In the genomic region with DNA sequence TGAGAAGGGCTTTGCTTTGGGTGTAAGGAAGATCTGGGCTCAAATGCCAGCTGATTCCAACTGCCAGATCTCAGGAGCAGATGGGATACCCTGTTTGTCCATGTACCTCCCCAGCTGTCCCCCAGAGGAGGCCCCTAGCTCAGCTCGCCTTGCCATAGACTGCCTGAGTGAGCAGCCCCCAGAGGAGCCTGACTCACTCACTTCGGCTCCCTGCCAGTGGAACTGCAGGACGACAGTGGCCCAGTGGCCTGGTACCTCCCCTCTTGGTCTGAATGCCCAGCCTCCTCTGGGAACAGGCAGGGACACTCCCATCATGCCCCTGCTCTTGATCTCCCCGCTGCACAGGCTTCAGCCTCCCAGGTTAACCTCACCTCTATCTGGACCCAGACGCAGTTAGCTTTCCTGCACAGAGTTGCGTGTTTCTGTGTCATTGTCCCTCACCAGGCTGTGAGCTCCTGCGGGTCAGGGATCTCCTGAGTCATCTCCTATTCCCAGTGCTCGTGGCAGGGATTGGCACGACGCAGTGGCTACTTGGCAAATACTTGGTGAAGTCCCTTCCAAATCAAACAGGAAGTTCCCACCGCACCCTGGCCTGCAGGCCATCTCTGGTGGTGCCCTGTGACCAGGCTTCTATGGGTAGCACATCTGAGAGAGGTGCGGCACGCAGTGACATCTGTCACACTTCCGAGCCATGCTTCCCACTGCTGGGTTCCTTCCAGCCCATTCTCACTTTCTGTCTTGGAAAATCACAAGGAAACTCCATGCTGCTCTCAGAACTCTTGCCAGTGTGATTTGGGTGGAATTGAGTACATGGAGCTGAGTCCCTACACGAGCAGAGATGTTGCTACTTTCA, we compare ENCODE assay signal across 16 mouse cellular contexts. TPM values are rescaled to one million over a fixed set of nuclear protein-coding genes. Genes with fewer than 3 reads are reported as not detected.
DNase-seq lines count a peak whose midpoint lies in the region; ATAC-seq lines count a peak whose summit lies in the region.
"Had no signal": no experiment of that assay in that cellular context is flagged by ENCODE, and none has a peak within 500 bp of the region (broad histone marks: within the 10 kb centered on the region; RNA-seq: fewer than 3 reads in every experiment).

No protein-coding gene starts in this region.

- WGBS in midbrain, embryonic 13.5 days = 73% methylated on average over 15 of the region's 15 CpGs
- WGBS in midbrain, embryonic 16.5 days = 67% methylated on average over 15 of the region's 15 CpGs

- H3K36me3 ChIP-seq in midbrain, embryonic 13.5 days = no peaks in the 10 kb centered on the region
- H3K36me3 ChIP-seq in midbrain, embryonic 16.5 days (ENCODE audit: control insufficient read depth, insufficient read depth, low read length) = no peaks in the 10 kb centered on the region
- H3K36me3 ChIP-seq: forebrain, embryonic 15.5 days; heart, embryonic 13.5 days had no signal

- H3K4me1 ChIP-seq in midbrain, embryonic 13.5 days (replicated peaks) = peaks cover 34% of the 10 kb centered on the region
- peaks cover 19% of the 10 kb centered on the region for H3K4me1 ChIP-seq in midbrain, embryonic 16.5 days (ENCODE audit: control insufficient read depth, insufficient read depth, low read length)
- H3K4me1 ChIP-seq: heart, embryonic 13.5 days had no signal

- H3K4me2 ChIP-seq in midbrain, embryonic 13.5 days (replicated peaks) = no peak overlapping the region
- H3K4me2 ChIP-seq in midbrain, embryonic 16.5 days (ENCODE audit: low read length) = no peak overlapping the region
- H3K4me2 ChIP-seq: forebrain, embryonic 15.5 days; heart, embryonic 13.5 days had no signal

- H3K27me3 ChIP-seq in midbrain, embryonic 13.5 days = no peaks in the 10 kb centered on the region
- no peaks in the 10 kb centered on the region for H3K27me3 ChIP-seq in midbrain, embryonic 16.5 days (ENCODE audit: control insufficient read depth, insufficient read depth, low read depth, low read length)
- H3K27me3 ChIP-seq: forebrain, embryonic 15.5 days had no signal

- no peak overlapping the region for H3K4me3 ChIP-seq in midbrain, embryonic 13.5 days (replicated peaks)
- no peak overlapping the region for H3K4me3 ChIP-seq in midbrain, embryonic 16.5 days (ENCODE audit: low read depth, low read length)
- H3K4me3 ChIP-seq: forebrain, embryonic 15.5 days; heart, embryonic 13.5 days; layer of hippocampus, adult 2 months had no signal

- 0 out of 2 replicates have a peak overlapping the region, but pooled peaks have one; percentile 10 for H3K9ac ChIP-seq in midbrain, embryonic 13.5 days (replicated peaks)
- H3K9ac ChIP-seq in midbrain, embryonic 16.5 days (ENCODE audit: low read depth, low read length) = no peak overlapping the region
- H3K9ac ChIP-seq: forebrain, embryonic 15.5 days; heart, embryonic 13.5 days had no signal

- no peak for ATAC-seq in midbrain, embryonic 13.5 days
- ATAC-seq in midbrain, embryonic 16.5 days = no peak
- ATAC-seq: forebrain, embryonic 15.5 days had no signal

- peak; percentile 76 for DNase-seq in adrenal gland, adult 2 months
- peak; percentile 72 for DNase-seq in cerebellum, adult 11-12 months
- DNase-seq in left cerebral cortex, postnatal 10 days (ENCODE audit: extremely low spot score in 1 of 2, low spot score in 2 of 2) = peak; percentile 34 to 53
- DNase-seq in thymus, postnatal 10 days (ENCODE audit: low spot score in 2 of 2) = no peak
- no peak for DNase-seq in T-cell, adult 2 months (ENCODE audit: low spot score)
- no peak for DNase-seq in layer of hippocampus, adult 8-10 months (ENCODE audit: low spot score in 2 of 2)
- DNase-seq: embryo, embryonic 11 days; kidney, adult 18-20 months; thymus, postnatal 36 days had no signal

- no peak overlapping the region for H3K27ac ChIP-seq in midbrain, embryonic 13.5 days
- H3K27ac ChIP-seq in midbrain, embryonic 16.5 days (ENCODE audit: low read length) = no peak overlapping the region
- H3K27ac ChIP-seq: forebrain, embryonic 15.5 days; heart, embryonic 13.5 days; layer of hippocampus, adult 2 months had no signal

- intact Hi-C loops in left cerebral cortex, postnatal 10 days (cut with DNase I) = no loop called here

- H3K9me3 ChIP-seq in midbrain, embryonic 13.5 days = no peaks in the 10 kb centered on the region
- no peaks in the 10 kb centered on the region for H3K9me3 ChIP-seq in midbrain, embryonic 16.5 days (replicated peaks; ENCODE audit: control insufficient read depth, low read length, poor library complexity, severe bottlenecking)
- H3K9me3 ChIP-seq: forebrain, embryonic 15.5 days; heart, embryonic 13.5 days had no signal

RNA-seq across cellular contexts. Expression of a gene that starts 40.8 kb away (rescaled TPM):
- 8.0 and 9.0 TPM in 2 replicates for polyA plus RNA-seq in midbrain, embryonic 13.5 days (2015; fragmentation: Nextera tagmentation; extraction: Ambion mirVana)
- 13.4 and 13.6 TPM in 2 replicates for polyA plus RNA-seq in midbrain, embryonic 16.5 days (2015; fragmentation: Nextera tagmentation; extraction: Ambion mirVana)
- under 1 TPM; 0.32 to 0.45 TPM for total RNA-seq in adrenal gland, adult 2 months (2021)
- polyA plus RNA-seq in adrenal gland, adult 2 months (2012; rRNA removed) = 0.19 and 0.36 TPM in 2 replicates
- total RNA-seq in left cerebral cortex, postnatal 10 days (2021) = 10 to 100 TPM; 53.3 to 55.1 TPM
- total RNA-seq in layer of hippocampus, adult 8-10 months (2022) = 10 to 100 TPM; 30.6 to 36.9 (median 33.2) TPM
- total RNA-seq: ES-E14; liver, adult 2 months had no signal
- polyA plus RNA-seq: heart, embryonic 13.5 days; liver, adult 2 months had no signal

Comparison
In these comparisons a context has a peak if more than half of its experiments do, and no peak if none do; other contexts are left out.
1. DNase-seq: peak in adrenal gland, adult 2 months (single experiment), cerebellum, adult 11-12 months (single experiment) and left cerebral cortex, postnatal 10 days (2 of 2); none in thymus, postnatal 10 days (0 of 2), T-cell, adult 2 months (single experiment) and layer of hippocampus, adult 8-10 months (0 of 2).
2. RNA of a gene that starts 40.8 kb away (total RNA-seq): 53.3 to 55.1 TPM in left cerebral cortex, postnatal 10 days and 30.6 to 36.9 TPM in layer of hippocampus, adult 8-10 months; 0.32 to 0.45 TPM in adrenal gland, adult 2 months; every median in the first group is over 10 times any median in the second.